Mouse (Mus musculus) G1E (cell line): Measurements from ENCODE around the gene Pdgfc.

Source experiments
- CTCF ChIP-seq: IDR thresholded peaks from 2 replicates; pipeline ENCODE4 v1.5.1; 2012; ENCODE audit warnings: low read depth, low read length, inconsistent platforms, mixed read lengths
- GATA1 ChIP-seq: IDR thresholded peaks from 2 replicates; pipeline ENCODE4 v1.6.1; 2012; ENCODE audit warnings: borderline replicate concordance, low read length, inconsistent platforms, mixed read lengths
- POLR2AphosphoS5 ChIP-seq: IDR thresholded peaks from 2 replicates; pipeline ENCODE4 v1.6.1; 2012; ENCODE audit warnings: low read depth, low read length, inconsistent platforms; ENCODE audit not compliant: insufficient replicate concordance
- TAL1 ChIP-seq: conservative IDR thresholded peaks from 2 replicates; pipeline ENCODE4 v1.6.1; 2012; ENCODE audit warnings: low read depth, low read length, inconsistent platforms, mixed read lengths

GRCm38 (mm10) chr3:81036151-81036553 is at the start of gene Pdgfc:
- no peak for TF ChIP-seq GATA1
- no peak for TF ChIP-seq CTCF
- TF ChIP-seq TAL1 = no peak
- TF ChIP-seq POLR2AphosphoS5 = no peak
